Mouse (Mus musculus) neural tube, embryonic 14.5 days (tissue): ENCODE results near the gene Prpf3. TPM values are rescaled to one million over a fixed set of nuclear protein-coding genes. Genes with fewer than 3 reads are reported as not detected.
A peak's percentile ranks its signal among the peaks of the same experiment; 100 is the strongest.
"Not testable (repeated sequence)": the region's sequence is repeated elsewhere in the genome, so short reads cannot be mapped to it uniquely, and the experiment has no call there.

Experiments
- ATAC-seq: fragments of 200-750 bp; cut with Nextera tagmentation; 2 replicates; pipeline ENCODE4 v1.8.0; 2017; ENCODE audit warnings: low read depth, mild to moderate bottlenecking, moderate TSS enrichment, moderate library complexity
- H3K27ac ChIP-seq: fragments of 300-500 bp; sonication (generic); 2 replicates; pipeline ENCODE4 v1.5.1; 2014; ENCODE audit warnings: low read depth, mild to moderate bottlenecking, control low read depth, low read length, moderate library complexity, mixed read lengths
- H3K27me3 ChIP-seq: fragments of 300-500 bp; sonication (generic); 2 replicates; pipeline ENCODE4 v1.6.1; 2014; ENCODE audit warnings: low read length; ENCODE audit not compliant: control insufficient read depth, insufficient read depth
- H3K36me3 ChIP-seq: fragments of 300-500 bp; sonication (generic); 2 replicates; pipeline ENCODE4 v1.6.1; 2014; ENCODE audit warnings: low read length, mixed read lengths; ENCODE audit not compliant: control insufficient read depth, insufficient read depth
- H3K4me1 ChIP-seq: fragments of 300-500 bp; sonication (generic); 2 replicates; pipeline ENCODE4 v1.6.1; 2014; ENCODE audit warnings: low read length; ENCODE audit not compliant: control insufficient read depth, insufficient read depth
- H3K4me2 ChIP-seq: fragments of 300-500 bp; sonication (generic); 2 replicates; pipeline ENCODE4 v1.6.1; 2014; ENCODE audit warnings: mild to moderate bottlenecking, low read depth, low read length, control low read depth
- H3K4me3 ChIP-seq: fragments of 300-500 bp; sonication (generic); 2 replicates; pipeline ENCODE4 v1.5.1; 2014; ENCODE audit warnings: low read depth, low read length, control low read depth, mixed read lengths
- H3K9ac ChIP-seq: fragments of 300-500 bp; sonication (generic); replicated peaks from 2 replicates; pipeline ENCODE4 v1.6.1; 2014; ENCODE audit warnings: low read depth, mild to moderate bottlenecking, control low read depth, low read length, mixed read lengths
- H3K9me3 ChIP-seq: fragments of 300-500 bp; sonication (generic); 2 replicates; pipeline ENCODE4 v1.6.1; 2016; ENCODE audit warnings: low read length; ENCODE audit not compliant: control insufficient read depth
- WGBS: fragments of 180-500 bp; shearing (Covaris S2); extraction: QIAGEN DNeasy Blood & Tissue Kit; methylation state at CpG from one replicate; pipeline ENCODE4 v1.1.7; 2014; 5-methylcytosine and 5-hydroxymethylcytosine counted together
- polyA plus RNA-seq: library from polyadenylated mRNA; unstranded; fragments of >200 nt; fragmentation: Nextera tagmentation; extraction: Ambion mirVana; gene quantifications from 2 replicates; pipeline ENCODE4 v1.2.1, GENCODE M21; 2014

Gene Prpf3
- polyA plus RNA-seq, 1 experiment from 2014 or later: 29.6 TPM

DNA sequence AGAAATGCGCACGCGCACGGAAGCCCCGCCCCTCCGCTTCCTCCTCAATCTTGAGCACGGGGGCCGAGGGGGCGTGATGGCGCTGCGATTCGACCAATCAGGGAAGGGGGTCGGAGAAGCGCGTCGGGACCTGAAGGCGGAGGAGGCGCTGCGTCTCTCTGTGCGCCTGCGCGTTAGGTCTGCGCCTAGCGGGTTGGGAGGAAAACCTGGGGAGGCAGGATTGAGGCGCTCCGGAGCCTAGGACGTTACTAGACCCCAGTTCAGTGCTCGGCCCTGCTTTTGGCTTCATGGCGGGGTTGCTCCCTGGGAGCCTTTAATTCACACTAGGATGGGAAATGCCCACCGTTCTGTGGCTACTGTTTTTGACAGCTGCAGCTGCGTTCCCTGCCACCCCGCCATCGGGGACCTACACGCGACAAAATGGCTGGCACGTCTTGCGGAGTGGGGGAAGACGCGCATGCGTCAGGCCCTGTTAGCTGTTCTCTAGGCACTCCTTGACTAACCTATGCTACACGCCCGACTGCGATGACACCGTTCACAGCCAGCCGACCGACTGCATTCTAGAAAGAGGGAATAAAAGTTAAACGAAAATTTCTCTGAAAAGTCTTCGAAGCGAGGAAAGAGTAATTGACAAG, 36.2 kb downstream of the Prpf3 start:
- Histone ChIP-seq H3K4me2 (peak overlapping the region; percentile 68), H3K27ac (peak overlapping the region; percentile 99), H3K27me3 (no peaks in the 10 kb centered on the region), H3K4me3 (peak overlapping the region; percentile 74), H3K9me3 (no peaks in the 10 kb centered on the region), H3K36me3 (no peaks in the 10 kb centered on the region), H3K9ac (peak overlapping the region; percentile 66), H3K4me1 (peaks cover 14% of the 10 kb centered on the region)
- peak; percentile 97 for ATAC-seq
- WGBS: under 1% methylated on average over 49 of the region's 49 CpGs

DNA sequence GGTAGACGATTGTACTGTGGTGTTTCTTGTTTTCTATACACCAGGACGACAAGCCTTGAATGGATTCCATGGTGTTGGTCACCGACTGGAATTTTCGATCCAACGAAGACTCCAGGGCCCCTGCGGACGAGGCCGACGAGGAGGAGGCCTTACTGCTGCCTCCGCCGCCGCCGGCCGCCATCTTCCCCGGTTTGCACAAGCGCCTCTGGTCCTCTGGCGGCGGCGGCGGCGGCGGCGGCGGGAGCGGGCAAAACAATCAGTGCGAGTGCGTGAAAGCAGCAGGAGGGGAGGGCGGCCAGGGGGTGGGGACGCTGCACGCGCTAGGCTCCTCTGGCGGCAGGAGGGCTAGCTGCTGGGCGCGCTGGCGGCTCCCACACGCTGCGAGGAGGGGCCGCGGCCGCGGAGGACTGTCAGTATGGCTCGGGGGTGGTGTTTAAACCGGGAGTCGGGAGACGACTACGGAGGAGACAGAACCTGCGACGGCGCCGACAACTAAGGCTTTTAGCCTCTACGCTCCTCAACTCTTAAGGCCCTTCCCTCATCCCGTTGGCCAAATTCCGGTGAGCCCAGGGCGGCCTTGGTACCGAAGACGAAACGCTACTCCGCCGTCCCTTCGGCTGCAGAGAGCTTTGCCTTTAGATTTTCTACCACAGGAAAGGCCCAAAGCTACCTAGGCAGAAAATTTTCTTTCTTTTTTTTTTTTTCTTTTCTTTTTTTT, 37.0 kb downstream of the Prpf3 start, which contains the start of gene Rprd2:
Gene Rprd2 (minus strand): TSS at position 293 of the 718 bp plus-strand sequence.
- H3K27me3 ChIP-seq: no peaks in the 10 kb centered on the region
- peaks cover 14% of the 10 kb centered on the region for H3K4me1 ChIP-seq
- no peaks in the 10 kb centered on the region for H3K36me3 ChIP-seq
- peak within 1 kb of the TSS; percentile 68 for H3K4me2 ChIP-seq
- peak within 1 kb of the TSS; percentile 74 for H3K4me3 ChIP-seq
- H3K27ac ChIP-seq: peak within 1 kb of the TSS; percentile 99
- H3K9ac ChIP-seq: peak within 1 kb of the TSS; percentile 95
- no peaks in the 10 kb centered on the region for H3K9me3 ChIP-seq
- WGBS: 0% methylated on average over 46 of the region's 60 CpGs
- peak; percentile 54 for ATAC-seq

DNA sequence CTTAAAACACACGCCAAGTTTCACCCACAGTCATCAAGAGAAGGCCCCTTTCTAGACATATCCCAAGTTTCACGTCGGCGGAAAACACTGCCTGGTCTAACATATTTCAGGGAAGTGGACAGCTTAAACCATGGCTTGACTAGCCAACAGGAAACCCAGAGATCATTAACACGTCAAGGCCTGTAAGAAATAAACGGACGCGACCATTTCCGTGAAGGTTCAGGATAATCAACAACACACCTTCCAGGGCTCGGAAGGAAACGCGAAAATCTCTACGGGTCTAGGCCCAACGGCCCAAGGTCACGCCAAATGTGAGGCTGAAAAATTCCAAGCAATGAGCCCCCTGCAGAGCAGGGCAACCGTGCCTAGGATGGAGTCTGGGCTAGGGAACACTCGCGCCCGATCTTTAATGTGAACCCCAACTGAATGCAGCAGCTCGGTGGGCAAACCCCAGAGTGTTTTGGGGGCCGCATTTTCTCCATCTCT, 37.6 kb downstream of the Prpf3 start:
- H3K4me3 ChIP-seq: peak overlapping the region; percentile 74
- H3K27me3 ChIP-seq: no peaks in the 10 kb centered on the region
- no peaks in the 10 kb centered on the region for H3K36me3 ChIP-seq
- WGBS: 0% methylated on average over 21 of the region's 21 CpGs
- no peaks in the 10 kb centered on the region for H3K9me3 ChIP-seq
- H3K9ac ChIP-seq: peak overlapping the region; percentile 95
- H3K4me1 ChIP-seq: peaks cover 14% of the 10 kb centered on the region
- peak overlapping the region; percentile 99 for H3K27ac ChIP-seq
- peak overlapping the region; percentile 68 for H3K4me2 ChIP-seq
- no peak for ATAC-seq

DNA sequence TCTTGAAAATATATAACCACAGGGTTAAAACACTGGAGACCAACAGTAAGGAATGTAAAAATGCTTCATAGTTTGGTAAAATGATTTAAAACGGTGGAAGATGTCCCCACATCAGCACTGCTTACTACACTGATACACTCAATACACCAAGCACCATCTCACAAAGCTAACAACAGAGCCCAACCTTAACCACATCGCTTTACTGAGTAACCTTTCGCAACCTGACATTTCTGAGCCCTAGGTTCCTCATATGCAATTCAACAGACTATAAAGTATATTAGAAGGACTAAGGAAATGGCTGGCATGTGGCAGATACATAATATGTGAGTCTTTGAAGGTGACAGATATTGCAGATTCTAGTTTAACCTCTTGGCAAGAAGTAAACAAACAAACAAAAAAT, 39.0 kb downstream of the Prpf3 start:
- no peak overlapping the region for H3K27ac ChIP-seq
- H3K36me3 ChIP-seq: no peaks in the 10 kb centered on the region
- no peak overlapping the region for H3K9ac ChIP-seq
- no peaks in the 10 kb centered on the region for H3K9me3 ChIP-seq
- WGBS: 92% methylated on average over 3 of the region's 3 CpGs
- no peaks in the 10 kb centered on the region for H3K27me3 ChIP-seq
- peaks cover 14% of the 10 kb centered on the region for H3K4me1 ChIP-seq
- H3K4me2 ChIP-seq: peak overlapping the region; percentile 68; the same call in 1 of the 2 replicates
- no peak for ATAC-seq
- H3K4me3 ChIP-seq: peak overlapping the region; percentile 10; the same call in 1 of the 2 replicates

DNA sequence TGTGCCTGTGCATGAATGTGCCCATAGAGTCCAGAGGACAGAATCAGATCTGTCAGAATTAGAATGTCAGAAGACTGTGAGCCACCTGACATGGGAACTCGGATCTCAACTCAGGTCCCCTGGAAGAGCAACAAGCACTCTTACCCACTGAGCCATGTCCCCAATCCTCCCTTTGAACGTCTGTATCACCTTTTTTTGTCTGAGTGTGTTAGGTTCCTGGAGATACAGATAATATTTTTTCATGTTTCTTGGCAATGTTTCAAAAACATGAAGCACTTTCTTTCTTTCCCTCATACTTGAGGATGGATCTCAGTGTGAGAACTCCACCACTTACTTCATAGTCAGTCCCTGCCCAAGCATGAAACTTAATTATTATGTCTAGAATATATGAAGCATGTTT, 47.3 kb downstream of the Prpf3 start:
- H3K4me2 ChIP-seq: no peak overlapping the region
- 73% methylated on average over 2 of the region's 2 CpGs for WGBS
- no peak for ATAC-seq

DNA sequence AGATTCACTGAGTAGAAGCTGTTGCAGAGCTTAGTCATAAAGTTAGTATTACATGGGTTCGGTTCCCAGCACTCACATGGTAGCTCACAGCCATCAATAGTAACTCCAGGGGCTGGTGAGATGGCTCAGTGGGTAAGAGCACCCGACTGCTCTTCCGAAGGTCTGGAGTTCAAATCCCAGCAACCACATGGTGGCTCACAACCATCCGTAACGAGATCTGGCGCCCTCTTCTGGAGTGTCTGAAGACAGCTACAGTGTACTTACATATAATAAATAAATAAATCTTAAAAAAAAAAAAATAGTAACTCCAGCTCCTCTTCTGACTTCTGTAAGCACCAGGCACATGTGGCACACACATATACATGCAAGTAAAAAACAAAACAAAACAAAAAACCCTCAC, 48.1 kb downstream of the Prpf3 start:
- H3K9ac ChIP-seq, H3K27ac ChIP-seq, ATAC-seq, H3K27me3 ChIP-seq, H3K4me2 ChIP-seq, H3K9me3 ChIP-seq, H3K36me3 ChIP-seq, H3K4me1 ChIP-seq, H3K4me3 ChIP-seq: not testable (repeated sequence)
- WGBS: 95% methylated on average over 3 of the region's 6 CpGs

More for the DNA sequence above, 47.3 kb downstream of the Prpf3 start:
- Histone ChIP-seq H3K9me3 (no peaks in the 10 kb centered on the region), H3K4me3 (no peak overlapping the region), H3K27ac (no peak overlapping the region), H3K4me1 (no peaks in the 10 kb centered on the region), H3K27me3 (no peaks in the 10 kb centered on the region), H3K9ac (no peak overlapping the region), H3K36me3 (no peaks in the 10 kb centered on the region)

DNA sequence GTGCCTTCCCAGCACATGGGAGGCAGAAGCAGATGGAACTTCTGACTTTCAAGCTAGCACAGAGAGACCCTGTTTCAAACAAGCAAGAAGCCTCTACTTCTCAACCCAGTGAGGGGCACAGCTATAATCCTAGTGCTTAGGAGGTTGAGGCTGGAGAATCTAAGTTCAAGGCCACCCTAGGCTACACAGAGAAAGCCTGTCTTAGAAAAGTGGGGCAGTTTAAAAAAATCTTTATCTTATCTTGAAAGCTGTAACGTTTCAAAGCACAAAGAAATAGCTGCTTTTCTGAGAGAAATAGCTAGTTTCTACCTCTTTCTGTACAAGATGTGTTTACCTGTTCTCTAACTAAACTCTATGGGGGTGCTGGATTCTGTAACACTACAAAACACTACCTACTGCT, 49.0 kb downstream of the Prpf3 start:
- no peak for ATAC-seq
- H3K4me1 ChIP-seq: no peaks in the 10 kb centered on the region
- no peaks in the 10 kb centered on the region for H3K36me3 ChIP-seq
- H3K27ac ChIP-seq: no peak overlapping the region
- WGBS: 88% methylated on average over 1 of the region's 1 CpGs
- no peak overlapping the region for H3K4me3 ChIP-seq
- no peaks in the 10 kb centered on the region for H3K27me3 ChIP-seq
- H3K9ac ChIP-seq: no peak overlapping the region
- no peak overlapping the region for H3K4me2 ChIP-seq
- no peaks in the 10 kb centered on the region for H3K9me3 ChIP-seq

DNA sequence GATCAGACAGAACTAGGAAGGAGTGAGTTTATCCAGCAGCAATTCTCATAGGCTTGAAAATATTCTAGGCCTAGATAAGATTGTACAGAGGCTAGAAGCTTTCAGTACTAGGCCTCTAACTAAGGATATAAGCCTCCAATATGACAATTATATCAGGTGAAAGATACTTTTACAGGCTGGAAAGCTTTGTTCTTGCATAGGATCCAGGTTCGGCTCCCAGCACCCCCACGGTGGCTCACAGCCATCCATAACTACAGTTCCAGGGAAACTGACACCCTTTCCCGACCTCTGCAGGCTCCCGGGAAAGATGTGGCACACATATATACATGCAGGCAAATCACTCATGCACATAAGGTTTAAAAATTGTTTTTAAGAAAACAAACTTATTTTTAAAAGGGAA, 51.8 kb downstream of the Prpf3 start:
- WGBS: 97% methylated on average over 4 of the region's 4 CpGs
- no peak overlapping the region for H3K9ac ChIP-seq
- no peak overlapping the region for H3K27ac ChIP-seq
- no peak overlapping the region for H3K4me3 ChIP-seq
- H3K4me2 ChIP-seq: no peak overlapping the region
- H3K9me3 ChIP-seq: no peaks in the 10 kb centered on the region
- ATAC-seq: no peak
- H3K27me3 ChIP-seq: no peaks in the 10 kb centered on the region
- H3K4me1 ChIP-seq: no peaks in the 10 kb centered on the region
- H3K36me3 ChIP-seq: no peaks in the 10 kb centered on the region

DNA sequence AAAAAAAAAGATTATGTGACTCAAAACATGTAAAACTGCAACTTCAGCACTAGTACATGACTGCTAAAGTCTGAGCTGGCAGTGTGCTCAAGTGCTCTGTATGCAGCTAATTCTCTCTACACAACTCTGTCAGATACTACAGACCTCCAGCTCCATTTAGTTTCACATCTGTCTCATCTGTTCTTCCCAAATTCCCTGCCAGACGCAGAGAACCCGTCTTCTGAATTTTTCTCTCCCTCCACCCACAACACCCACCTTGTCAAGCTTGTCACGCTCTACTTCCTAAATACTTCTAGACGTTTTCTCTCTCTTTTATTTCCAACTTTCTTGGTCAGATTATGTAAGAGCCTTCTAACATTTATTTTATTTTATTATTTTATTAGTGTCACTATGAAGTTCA, 56.9 kb downstream of the Prpf3 start:
- H3K27ac ChIP-seq: no peak overlapping the region
- H3K4me2 ChIP-seq: no peak overlapping the region
- no peak for ATAC-seq
- H3K9ac ChIP-seq: no peak overlapping the region
- no peaks in the 10 kb centered on the region for H3K9me3 ChIP-seq
- H3K4me3 ChIP-seq: no peak overlapping the region
- H3K4me1 ChIP-seq: no peaks in the 10 kb centered on the region
- no peaks in the 10 kb centered on the region for H3K36me3 ChIP-seq
- H3K27me3 ChIP-seq: no peaks in the 10 kb centered on the region
- 97% methylated on average over 4 of the region's 4 CpGs for WGBS
